Mouse (Mus musculus) liver, embryonic 12.5 days (tissue): ENCODE data around the gene Sdf2l1. TPM values are rescaled to one million over a fixed set of nuclear protein-coding genes. Genes with fewer than 3 reads are reported as not detected.
A peak's percentile ranks its signal among the peaks of the same experiment; 100 is the strongest.

Experiments used
- ATAC-seq: fragments of 200-750 bp; cut with Nextera tagmentation; 2 replicates; pipeline ENCODE4 v1.8.0; 2017; ENCODE audit warnings: moderate number of reproducible peaks, mild to moderate bottlenecking, moderate library complexity
- H3K27ac ChIP-seq: fragments of 300-500 bp; sonication (generic); 2 replicates; pipeline ENCODE4 v1.5.1; 2016; ENCODE audit warnings: mild to moderate bottlenecking
- H3K27me3 ChIP-seq: fragments of 300-500 bp; sonication (generic); replicated peaks from 2 replicates; pipeline ENCODE4 v1.6.1; 2016; ENCODE audit warnings: mild to moderate bottlenecking, moderate library complexity
- H3K36me3 ChIP-seq: fragments of 300-500 bp; sonication (generic); 2 replicates; pipeline ENCODE4 v1.6.1; 2016; ENCODE audit warnings: mild to moderate bottlenecking, moderate library complexity
- H3K4me1 ChIP-seq: fragments of 300-500 bp; sonication (generic); 2 replicates; pipeline ENCODE4 v1.6.1; 2016
- H3K4me2 ChIP-seq: fragments of 300-500 bp; sonication (generic); 2 replicates; pipeline ENCODE4 v1.6.1; 2016; ENCODE audit warnings: mild to moderate bottlenecking, moderate library complexity
- H3K4me3 ChIP-seq: fragments of 300-500 bp; sonication (generic); 2 replicates; pipeline ENCODE4 v1.5.1; 2016; ENCODE audit warnings: mild to moderate bottlenecking, moderate library complexity
- H3K9ac ChIP-seq: fragments of 300-500 bp; sonication (generic); 2 replicates; pipeline ENCODE4 v1.6.1; 2016; ENCODE audit warnings: mild to moderate bottlenecking, moderate library complexity
- H3K9me3 ChIP-seq: fragments of 300-500 bp; sonication (generic); replicated peaks from 2 replicates; pipeline ENCODE4 v1.6.1; 2016; ENCODE audit warnings: mild to moderate bottlenecking, moderate library complexity
- WGBS: fragments of 180-500 bp; shearing (Covaris S2); methylation state at CpG from one replicate; pipeline ENCODE4 v1.1.7; 2016; ENCODE audit not compliant: insufficient replicate concordance; 5-methylcytosine and 5-hydroxymethylcytosine counted together
- polyA plus RNA-seq: library from polyadenylated mRNA; unstranded; fragments of >200 nt; fragmentation: Nextera tagmentation; extraction: Ambion mirVana; gene quantifications from 2 replicates; pipeline ENCODE4 v1.2.1, GENCODE M21; 2016

Gene Sdf2l1
- polyA plus RNA-seq, 1 experiment from 2014 or later = 91.1 TPM

- Histone ChIP-seq H3K4me2 (peak within 1 kb of the TSS; percentile 79), H3K27ac (peak within 1 kb of the TSS; percentile 83), H3K9me3 (no peaks in the 10 kb centered on the region), H3K27me3 (no peaks in the 10 kb centered on the region), H3K4me3 (peak within 1 kb of the TSS; percentile 91), H3K4me1 (peaks cover 16% of the 10 kb centered on the region), H3K36me3 (peaks cover 58% of the 10 kb centered on the region), H3K9ac (peak within 1 kb of the TSS; percentile 78)
- peak; percentile 86 for ATAC-seq
- WGBS = 6% methylated on average over 38 of the region's 38 CpGs
Measured at GRCm38 (mm10) chr16:17110771-17111743, 21.1 kb downstream of the Sdf2l1 start, which contains the start of gene Ppil2. Gene Ppil2, minus strand, starts transcription at chr16:17111257.

- WGBS = 84% methylated on average over 4 of the region's 4 CpGs
- H3K4me3 ChIP-seq = no peak overlapping the region
- H3K4me1 ChIP-seq = peaks cover 2% of the 10 kb centered on the region
- H3K9ac ChIP-seq = no peak overlapping the region
- H3K9me3 ChIP-seq = no peaks in the 10 kb centered on the region
- H3K36me3 ChIP-seq = peaks cover 92% of the 10 kb centered on the region
- ATAC-seq = no peak
- no peaks in the 10 kb centered on the region for H3K27me3 ChIP-seq
- H3K4me2 ChIP-seq = no peak overlapping the region
- no peak overlapping the region for H3K27ac ChIP-seq
Measured at GRCm38 (mm10) chr16:17104600-17104999, 27.6 kb downstream of the Sdf2l1 start.

- WGBS = 82% methylated on average over 7 of the region's 7 CpGs
- H3K36me3 ChIP-seq = peaks cover 98% of the 10 kb centered on the region
- no peak for ATAC-seq
Measured at GRCm38 (mm10) chr16:17102630-17103220, 29.5 kb downstream of the Sdf2l1 start.

GRCm38 (mm10) chr16:17096938-17097337, 35.2 kb downstream of the Sdf2l1 start:
- H3K27me3 ChIP-seq = no peaks in the 10 kb centered on the region
- no peak overlapping the region for H3K9ac ChIP-seq
- H3K4me2 ChIP-seq = no peak overlapping the region
- no peaks in the 10 kb centered on the region for H3K4me1 ChIP-seq
- WGBS = 84% methylated on average over 3 of the region's 3 CpGs
- ATAC-seq = peak; percentile 45; the same call in 1 of the 2 replicates
- no peak overlapping the region for H3K4me3 ChIP-seq
- H3K36me3 ChIP-seq = peaks cover 100% of the 10 kb centered on the region
- H3K9me3 ChIP-seq = no peaks in the 10 kb centered on the region
- H3K27ac ChIP-seq = no peak overlapping the region

More at GRCm38 (mm10) chr16:17102630-17103220, 29.5 kb downstream of the Sdf2l1 start:
- Histone ChIP-seq H3K27ac (no peak overlapping the region), H3K27me3 (no peaks in the 10 kb centered on the region), H3K4me3 (no peak overlapping the region), H3K9me3 (no peaks in the 10 kb centered on the region), H3K4me1 (no peaks in the 10 kb centered on the region), H3K9ac (no peak overlapping the region), H3K4me2 (no peak overlapping the region)

- peaks cover 95% of the 10 kb centered on the region for H3K36me3 ChIP-seq
- no peak overlapping the region for H3K27ac ChIP-seq
- ATAC-seq = no peak
- no peaks in the 10 kb centered on the region for H3K4me1 ChIP-seq
- WGBS = 86% methylated on average over 3 of the region's 3 CpGs
- no peak overlapping the region for H3K4me3 ChIP-seq
- no peaks in the 10 kb centered on the region for H3K27me3 ChIP-seq
- H3K9me3 ChIP-seq = no peaks in the 10 kb centered on the region
- no peak overlapping the region for H3K9ac ChIP-seq
- H3K4me2 ChIP-seq = no peak overlapping the region
Measured at GRCm38 (mm10) chr16:17088346-17088745, 43.8 kb downstream of the Sdf2l1 start.

GRCm38 (mm10) chr16:17086669-17087193, 45.5 kb downstream of the Sdf2l1 start:
- no peak for ATAC-seq
- Histone ChIP-seq H3K27ac (no peak overlapping the region), H3K27me3 (no peaks in the 10 kb centered on the region), H3K36me3 (peaks cover 92% of the 10 kb centered on the region), H3K4me1 (no peaks in the 10 kb centered on the region), H3K9ac (no peak overlapping the region), H3K4me3 (no peak overlapping the region), H3K9me3 (no peaks in the 10 kb centered on the region), H3K4me2 (no peak overlapping the region)
- WGBS = 86% methylated on average over 13 of the region's 13 CpGs

- H3K4me2 ChIP-seq = no peak overlapping the region
- H3K4me1 ChIP-seq = no peaks in the 10 kb centered on the region
- no peak overlapping the region for H3K4me3 ChIP-seq
- peaks cover 90% of the 10 kb centered on the region for H3K36me3 ChIP-seq
- no peak overlapping the region for H3K9ac ChIP-seq
- H3K9me3 ChIP-seq = no peaks in the 10 kb centered on the region
- 75% methylated on average over 3 of the region's 3 CpGs for WGBS
- H3K27me3 ChIP-seq = no peaks in the 10 kb centered on the region
- H3K27ac ChIP-seq = no peak overlapping the region
- ATAC-seq = no peak
Measured at GRCm38 (mm10) chr16:17086241-17086640, 45.9 kb downstream of the Sdf2l1 start.

GRCm38 (mm10) chr16:17085636-17086035, 46.5 kb downstream of the Sdf2l1 start:
- ATAC-seq = no peak
- no peaks in the 10 kb centered on the region for H3K4me1 ChIP-seq
- H3K4me3 ChIP-seq = no peak overlapping the region
- H3K9ac ChIP-seq = no peak overlapping the region
- peaks cover 84% of the 10 kb centered on the region for H3K36me3 ChIP-seq
- H3K27ac ChIP-seq = no peak overlapping the region; the same call in 1 of the 2 replicates
- H3K27me3 ChIP-seq = no peaks in the 10 kb centered on the region
- 82% methylated on average over 4 of the region's 4 CpGs for WGBS
- no peaks in the 10 kb centered on the region for H3K9me3 ChIP-seq
- H3K4me2 ChIP-seq = no peak overlapping the region

- no peaks in the 10 kb centered on the region for H3K27me3 ChIP-seq
- WGBS = 80% methylated on average over 6 of the region's 6 CpGs
- peaks cover 51% of the 10 kb centered on the region for H3K36me3 ChIP-seq
- no peak overlapping the region for H3K4me3 ChIP-seq
- no peak overlapping the region for H3K9ac ChIP-seq
- peaks cover 5% of the 10 kb centered on the region; the same call in 1 of the 2 replicates for H3K4me1 ChIP-seq
- no peak overlapping the region for H3K27ac ChIP-seq
- no peak for ATAC-seq
- H3K4me2 ChIP-seq = no peak overlapping the region
- no peaks in the 10 kb centered on the region for H3K9me3 ChIP-seq
Measured at GRCm38 (mm10) chr16:17082121-17082792, 49.9 kb downstream of the Sdf2l1 start.
